Mouse (Mus musculus): ENCODE measurements around the gene Nf2.
A peak's percentile ranks its signal among the peaks of the same experiment; 100 is the strongest.

Nf2 gene

DNA sequence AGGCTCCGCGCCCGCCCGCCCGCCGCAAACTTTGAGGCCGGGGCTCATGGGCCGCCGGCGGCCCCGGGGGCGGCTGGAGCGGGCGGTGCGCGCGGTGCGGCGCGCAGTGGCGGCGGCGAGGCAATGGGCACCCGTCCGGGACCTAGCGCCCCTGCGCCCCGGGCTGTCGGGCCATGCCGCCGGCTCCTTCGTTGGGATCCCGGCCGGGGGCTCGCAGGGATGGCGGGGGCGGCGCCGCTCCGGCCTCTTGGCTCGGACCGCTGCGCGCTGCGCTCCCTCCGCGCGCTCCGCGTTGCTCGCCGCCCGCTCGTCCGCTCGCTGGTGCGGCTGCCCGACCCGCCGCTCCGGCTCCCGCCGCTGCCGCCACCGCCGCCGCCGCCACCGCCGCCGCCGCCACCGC lies 102.6 kb downstream of the Nf2 start, which contains the start of gene Cabp7:
Cabp7 (minus strand) TSS at position 46 of the 400 bp plus-strand sequence.
- DNase-seq (ENCODE audit: low spot score), result no peak

DNA sequence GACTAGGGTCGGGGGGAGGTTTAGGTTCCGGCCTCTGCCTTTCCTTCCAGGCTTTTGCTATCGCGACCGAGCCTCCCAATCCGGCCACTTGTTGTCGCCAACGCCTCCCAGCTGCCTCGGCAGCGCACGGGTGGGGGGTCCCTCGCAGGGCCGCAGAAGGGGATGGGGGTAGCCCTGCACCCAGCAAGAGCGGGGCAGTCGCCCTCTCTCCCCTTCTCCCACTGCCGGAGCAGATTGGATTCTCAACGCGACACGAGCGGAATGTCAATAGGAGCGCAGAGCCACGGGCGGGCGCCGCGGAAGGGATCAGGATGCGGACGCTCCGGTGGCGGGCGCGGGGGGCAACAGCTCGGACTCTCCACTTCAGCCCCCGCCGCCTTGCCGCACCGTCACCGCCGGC lies 103.4 kb downstream of the Nf2 start:
- no peak for DNase-seq (ENCODE audit: low spot score)

DNA sequence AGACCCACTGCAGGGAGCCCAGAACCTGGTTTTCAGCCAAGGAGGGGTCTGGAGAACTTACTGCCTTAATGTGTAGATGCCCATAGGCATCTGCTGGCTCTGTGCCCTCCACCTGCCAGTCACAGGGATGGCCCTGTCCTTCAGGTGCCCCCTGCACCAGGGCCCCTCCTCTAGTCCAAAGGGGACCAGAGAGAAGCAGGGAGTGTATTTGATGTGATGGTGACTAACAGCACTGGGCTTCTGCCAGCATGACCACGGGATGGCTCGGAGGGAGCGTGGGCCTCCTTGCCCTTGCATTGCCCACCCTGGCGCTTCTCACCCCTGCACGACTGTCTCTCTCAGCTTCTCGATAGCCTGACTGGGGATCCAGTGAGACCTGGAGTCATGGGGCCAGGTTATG lies 104.6 kb downstream of the Nf2 start:
- no peak for DNase-seq (ENCODE audit: low spot score)

DNA sequence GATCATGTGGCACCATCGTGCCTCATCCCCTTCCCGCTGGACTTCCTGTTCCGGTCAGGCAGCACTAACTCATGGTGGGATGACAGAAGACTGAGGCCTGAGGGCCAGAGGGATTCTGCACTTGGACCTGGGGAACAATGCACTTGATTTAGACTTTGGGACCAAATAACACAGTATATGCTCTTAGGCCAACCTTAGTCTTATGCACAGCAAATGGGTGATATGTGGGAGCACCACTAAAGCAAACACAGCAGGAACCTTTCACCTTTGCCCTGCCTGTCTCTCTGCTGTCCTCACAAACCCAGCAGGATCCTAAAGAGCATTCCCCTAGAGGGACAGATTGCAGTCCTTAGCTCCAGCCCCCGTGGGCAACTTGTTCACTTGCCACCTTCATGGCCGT lies 108.6 kb downstream of the Nf2 start:
- DNase-seq (ENCODE audit: low spot score), result no peak

DNA sequence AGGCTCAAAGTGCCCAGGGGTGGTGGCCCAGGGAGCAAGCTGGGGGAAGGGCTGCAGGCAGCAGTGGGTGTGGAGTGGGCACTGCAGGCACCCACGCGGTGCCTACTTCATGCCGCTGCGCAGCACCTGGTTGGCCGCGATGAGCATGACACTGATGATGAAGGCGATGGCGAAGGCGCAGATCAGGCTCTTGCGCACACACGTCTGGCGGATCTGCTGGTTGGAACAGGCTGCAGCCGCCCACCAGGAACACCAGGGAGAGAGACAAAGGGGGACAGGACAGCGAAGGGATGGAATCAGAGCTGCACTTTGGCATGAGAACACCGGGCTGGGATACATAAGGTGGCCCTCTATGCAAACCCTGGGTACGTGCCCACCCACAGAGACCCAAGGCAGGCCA lies 110.6 kb downstream of the Nf2 start:
- no peak for DNase-seq (ENCODE audit: low spot score)

DNA sequence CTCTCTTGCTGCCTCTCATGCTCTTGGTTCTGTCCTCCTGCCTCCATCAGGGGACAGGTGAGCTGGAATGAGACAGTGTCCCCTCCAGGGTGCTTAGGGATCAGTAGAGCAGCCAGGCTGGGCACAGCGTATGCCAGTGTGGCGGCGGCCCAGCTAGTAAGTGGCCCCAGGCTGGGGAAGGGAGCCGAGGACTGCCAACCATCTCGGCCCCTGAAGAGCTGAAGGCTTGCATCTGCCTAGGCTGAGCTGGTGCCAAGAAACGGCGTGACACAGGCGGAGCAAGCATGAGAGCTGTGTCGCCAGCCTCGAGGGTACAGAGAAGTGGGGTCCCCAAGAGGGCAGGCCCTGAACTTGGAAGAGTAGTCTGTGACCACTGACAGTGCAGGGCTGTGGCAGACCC lies 111.7 kb downstream of the Nf2 start:
- no peak for DNase-seq (ENCODE audit: low spot score)

DNA sequence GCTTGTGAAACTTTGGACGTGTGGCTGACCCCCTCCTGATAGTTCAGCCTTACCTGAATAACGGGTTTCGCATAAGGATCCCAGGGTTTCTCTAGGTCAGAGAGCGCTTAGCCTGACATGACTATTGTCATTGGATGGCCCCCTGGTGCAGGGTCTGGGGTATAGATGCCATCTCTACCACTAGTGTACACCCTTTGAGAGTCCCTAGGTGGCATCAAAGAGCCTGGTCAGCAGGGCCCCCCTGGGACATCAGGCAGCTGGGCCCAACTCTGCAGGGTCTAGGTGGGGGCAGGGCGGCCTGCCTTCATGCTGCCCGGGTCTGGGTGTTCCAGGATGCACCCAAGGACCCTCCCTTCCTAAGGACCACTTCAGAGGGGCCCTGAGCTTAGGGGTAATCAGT lies 113.0 kb downstream of the Nf2 start:
- DNase-seq (ENCODE audit: low spot score), result no peak

DNA sequence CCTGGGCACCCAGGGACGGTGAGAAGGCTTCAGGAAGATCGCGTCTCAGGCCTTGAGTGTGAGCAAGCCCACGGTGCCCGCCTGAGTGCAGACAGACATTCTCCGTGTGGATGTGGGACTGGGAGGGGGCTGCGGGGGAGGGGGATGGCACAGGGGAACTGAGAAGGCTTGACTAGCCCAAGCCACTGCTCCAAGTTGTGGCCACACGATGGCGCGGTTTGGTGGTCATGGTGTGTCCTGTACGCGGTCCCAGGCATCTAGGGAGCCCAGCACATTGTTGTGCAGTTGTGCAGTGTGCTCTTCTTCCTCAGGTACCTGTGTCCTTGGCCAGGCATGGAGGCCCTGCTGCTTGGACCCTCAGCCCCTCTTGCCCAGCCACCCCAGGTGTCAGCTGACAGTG lies 115.2 kb downstream of the Nf2 start:
- DNase-seq (ENCODE audit: low spot score), result peak; percentile 63

DNA sequence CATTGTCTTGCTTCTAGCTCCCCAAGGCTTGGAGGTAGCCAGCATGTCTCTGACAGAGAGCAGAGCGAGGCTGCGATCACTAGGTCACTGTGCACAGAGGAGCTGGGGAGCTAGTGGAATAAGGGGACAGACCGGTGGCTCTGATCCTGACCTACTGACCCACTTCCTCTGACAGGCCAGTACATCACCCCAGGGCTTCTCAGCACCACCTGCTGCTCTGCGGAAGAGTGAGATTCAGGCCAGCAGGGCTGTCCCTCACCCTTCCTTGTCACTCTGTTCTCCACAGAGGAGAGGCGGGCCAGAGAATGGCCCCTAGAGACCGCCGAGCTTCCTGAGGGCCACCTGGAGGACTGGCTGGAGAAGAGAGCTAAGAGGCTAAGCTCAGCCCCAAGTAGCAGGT lies 117.6 kb downstream of the Nf2 start:
- DNase-seq (ENCODE audit: low spot score), result no peak

DNA sequence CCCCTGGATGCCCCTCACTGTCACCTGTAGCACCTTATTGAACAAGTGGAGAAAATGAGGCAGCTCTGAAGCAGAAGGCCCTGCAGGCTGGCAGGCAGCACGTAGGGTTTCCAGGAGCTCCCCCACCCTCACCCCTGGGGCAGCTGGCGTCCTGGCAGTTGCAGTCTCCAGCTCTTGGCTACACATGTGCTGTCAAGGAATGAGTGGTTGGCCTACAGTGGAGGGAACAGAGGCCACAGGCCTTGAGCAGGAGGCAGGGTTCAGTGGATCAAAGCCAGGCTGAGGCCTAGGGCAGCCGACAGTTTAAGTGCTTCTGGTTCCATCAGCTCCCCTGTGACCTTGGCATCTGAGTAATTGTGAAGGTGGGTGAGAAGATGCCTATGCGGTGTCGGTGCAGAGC lies 118.4 kb downstream of the Nf2 start:
- no peak for DNase-seq (ENCODE audit: low spot score)

DNA sequence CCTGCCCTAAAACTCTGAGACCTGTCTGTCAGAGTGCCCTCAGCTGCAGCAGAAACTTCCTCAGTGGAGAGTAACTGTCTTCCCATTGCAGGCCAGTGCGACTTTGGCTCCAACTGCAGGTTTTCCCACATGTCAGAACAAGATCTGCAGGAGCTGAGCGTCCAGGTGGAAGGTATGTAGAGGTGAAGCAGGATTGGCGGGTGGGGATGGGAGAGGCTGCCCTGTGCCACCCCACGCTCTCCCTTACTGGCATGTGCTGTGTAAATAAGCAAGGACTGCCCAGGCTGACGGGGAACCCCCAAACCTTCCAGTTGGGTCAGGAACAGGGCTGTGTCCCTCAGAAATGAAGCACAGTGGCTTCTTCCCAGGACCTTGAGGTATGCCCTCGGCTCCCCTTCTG lies 119.2 kb downstream of the Nf2 start:
- no peak for DNase-seq (ENCODE audit: low spot score)

DNA sequence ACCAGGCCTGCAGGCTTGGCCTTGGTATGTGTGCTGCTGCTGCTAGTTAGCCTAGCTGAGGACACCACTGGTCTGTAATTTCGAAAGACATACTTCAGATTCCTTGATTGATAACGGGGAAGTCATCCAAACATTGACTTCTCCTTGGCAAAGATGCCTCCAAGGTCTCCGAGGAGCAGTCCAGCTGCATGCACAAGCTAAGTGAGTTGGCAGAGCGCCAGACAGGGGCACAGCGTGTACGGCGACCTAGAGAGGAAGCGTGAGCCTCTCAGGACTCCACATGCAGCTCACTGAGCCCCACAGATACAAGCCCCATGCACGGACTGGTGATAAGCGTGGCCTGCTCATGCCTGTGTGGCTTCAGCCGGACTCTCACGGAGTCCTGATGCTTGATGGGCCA lies 119.7 kb downstream of the Nf2 start:
- DNase-seq (ENCODE audit: low spot score), result no peak

DNA sequence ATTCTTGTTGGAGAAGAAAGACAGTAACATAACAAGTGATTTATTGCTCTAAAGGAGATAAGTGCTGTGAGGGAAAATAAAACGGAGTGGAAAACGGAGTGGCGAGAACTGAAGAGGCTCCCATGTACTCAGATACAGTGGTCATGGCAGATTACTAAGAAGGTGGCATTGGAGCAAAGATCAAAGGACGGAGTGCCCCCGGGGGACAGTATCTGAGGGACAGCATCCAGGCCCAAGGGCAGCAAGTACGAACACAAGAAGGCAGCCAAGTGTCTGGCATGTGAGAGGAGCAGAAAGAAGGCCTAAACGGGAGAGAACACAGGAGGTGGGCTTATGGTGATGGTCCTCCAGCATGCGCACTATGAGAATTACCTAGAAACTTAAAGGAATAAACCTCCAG lies 127.6 kb downstream of the Nf2 start:
- DNase-seq (ENCODE audit: low spot score), result no peak

DNA sequence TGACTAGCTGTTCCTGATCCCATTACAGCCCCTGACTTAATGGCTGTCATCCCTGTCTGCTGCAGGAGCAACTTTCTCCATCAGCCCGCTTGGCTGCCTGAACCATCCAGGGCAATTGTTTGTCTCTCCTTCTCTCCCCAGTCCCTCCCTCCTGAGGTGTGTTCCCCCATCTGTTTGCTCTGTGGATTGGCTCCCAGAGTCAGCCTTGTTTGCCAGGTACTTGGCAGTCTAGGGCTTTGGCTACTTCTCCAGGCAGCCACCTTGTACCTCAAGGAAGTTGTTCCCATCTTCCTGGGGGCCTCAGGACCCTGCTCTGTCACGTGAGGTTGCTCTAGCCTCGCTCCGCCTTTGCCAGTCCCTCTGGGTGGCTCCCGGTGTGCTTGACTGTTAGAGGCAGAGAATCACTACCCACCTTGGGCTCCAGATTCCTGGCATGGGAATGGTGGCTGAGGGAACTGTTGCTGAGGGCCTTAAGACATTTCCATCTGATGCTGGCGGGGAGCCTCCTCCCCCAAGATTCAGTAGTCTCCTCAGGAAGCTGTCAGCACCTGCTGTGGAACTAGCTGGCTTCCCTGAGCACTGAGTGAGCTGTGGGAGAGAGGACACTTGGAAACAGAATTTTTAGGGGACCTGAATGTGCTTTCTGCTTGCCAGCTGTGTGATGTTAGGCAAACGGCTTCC lies 128.3 kb downstream of the Nf2 start:
- no peak for DNase-seq (ENCODE audit: low spot score)

DNA sequence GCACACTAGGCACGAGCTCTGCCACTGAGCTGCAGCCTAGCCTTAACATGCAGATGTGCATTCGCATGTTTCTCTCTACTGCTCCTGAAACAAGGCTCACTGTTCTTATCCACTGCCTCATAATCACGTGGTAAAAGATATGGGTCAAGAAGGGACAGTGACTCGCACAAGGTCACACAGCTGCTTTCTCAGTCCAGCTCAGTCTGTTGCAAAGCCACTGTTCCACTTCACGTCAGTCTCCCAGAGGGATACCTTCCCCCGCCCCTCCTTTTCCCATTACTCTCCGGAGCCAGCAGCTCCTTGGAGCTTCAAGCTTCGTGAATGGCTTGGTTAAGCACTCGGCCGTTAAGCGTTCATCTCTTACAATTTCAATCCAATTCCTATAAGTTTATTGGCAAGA lies 128.9 kb downstream of the Nf2 start:
- no peak for DNase-seq (ENCODE audit: low spot score)

DNA sequence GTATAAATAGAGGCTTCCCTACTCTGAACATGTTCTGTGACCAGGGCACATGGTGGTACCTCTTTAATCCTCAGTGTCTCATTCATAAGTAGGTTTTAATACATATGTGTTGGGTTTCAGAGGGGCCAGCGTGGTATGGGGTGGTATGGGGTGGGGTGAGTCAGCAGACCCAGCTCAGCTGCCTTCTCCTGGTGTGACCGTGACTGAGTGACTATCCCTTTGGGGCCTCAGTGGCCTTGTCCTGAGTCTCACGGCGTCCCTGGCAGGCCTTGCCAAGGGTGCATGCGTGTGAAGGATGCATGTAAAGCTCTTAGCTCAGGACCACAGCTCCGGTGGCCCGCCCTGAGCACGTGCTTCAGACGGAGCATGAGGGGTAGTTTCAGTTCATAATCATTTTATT lies 129.4 kb downstream of the Nf2 start:
- DNase-seq (ENCODE audit: low spot score), result no peak

DNA sequence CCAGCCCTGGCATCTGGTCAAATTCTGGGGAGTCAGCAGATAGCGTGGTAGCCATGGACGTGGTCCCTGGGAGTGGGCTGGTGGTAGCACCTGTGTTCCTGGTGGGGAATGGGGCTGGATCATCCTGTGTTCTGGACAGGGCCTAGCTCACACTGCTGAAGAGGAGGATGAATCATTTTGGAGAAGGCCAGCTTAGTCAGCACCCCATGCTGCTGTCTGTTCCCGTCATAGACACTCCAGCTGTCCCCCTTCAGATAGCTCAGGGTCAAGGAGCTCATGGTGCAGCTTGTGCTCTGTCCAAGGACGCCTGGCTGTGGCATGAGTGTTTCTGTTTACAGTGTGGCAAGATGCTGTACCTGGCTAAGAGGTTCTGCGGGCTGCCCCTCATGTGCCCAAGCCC lies 130.8 kb downstream of the Nf2 start:
- DNase-seq (ENCODE audit: low spot score), result no peak

DNA sequence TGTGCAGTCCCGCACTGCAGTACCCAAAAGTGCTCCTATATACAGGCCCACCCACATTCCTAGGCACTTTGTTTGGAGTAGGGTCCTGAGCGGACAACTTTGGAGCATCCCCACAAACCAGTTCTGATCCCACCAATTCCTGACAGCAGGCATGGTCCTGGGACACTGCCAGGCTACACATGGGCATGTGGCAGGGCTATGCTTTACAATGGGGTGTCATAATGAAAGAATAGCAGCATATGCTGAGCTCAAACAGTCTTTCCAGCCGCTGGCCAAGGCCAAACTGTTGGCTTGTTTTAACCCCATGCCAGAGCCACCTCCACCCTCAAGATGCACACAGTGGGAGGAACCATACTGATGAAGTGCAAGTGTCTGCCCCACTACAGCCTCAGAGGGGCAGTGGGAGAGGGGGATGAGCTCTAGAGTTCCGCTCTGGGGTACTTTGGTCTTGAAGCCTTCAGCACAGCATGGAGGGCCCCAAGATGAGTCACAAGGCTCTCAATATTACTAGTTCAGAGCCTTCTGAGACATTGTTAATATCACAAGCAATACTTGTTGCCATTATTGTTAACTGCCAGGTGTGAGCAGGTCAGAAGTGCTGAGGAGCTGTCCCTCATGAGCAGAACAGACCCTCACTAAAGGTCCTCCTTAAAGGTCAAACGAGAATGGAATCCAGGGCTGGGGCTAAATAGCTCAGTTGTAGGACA lies 132.7 kb downstream of the Nf2 start:
- DNase-seq (ENCODE audit: low spot score), result no peak

Measured in embryo, embryonic 10.5 days (tissue).